Mouse (Mus musculus): ENCODE measurements around the gene Rara. TPM values are rescaled to one million over a fixed set of nuclear protein-coding genes. Genes with fewer than 3 reads are reported as not detected.

Rara gene
- total and polyA plus RNA-seq, 3 experiments = 12.1 to 13.7 TPM; not detected in 1

GRCm38 (mm10) chr11:98930773-98931512, 3.3 kb downstream of the Rara start:
- Histone ChIP-seq H3K4me3 (ENCODE audit: control insufficient read depth in 1 of 2, insufficient read depth in 1 of 2, low read depth in 2 of 2, low read length in 2 of 2) (no peak overlapping the region), H3K27ac (ENCODE audit: control insufficient read depth, low read depth, low read length) (no peak overlapping the region), H3K9me3 (replicated peaks; ENCODE audit: insufficient read depth, low read length) (no peaks in the 10 kb centered on the region), H3K79me2 (ENCODE audit: control insufficient read depth, insufficient read depth, low read length, poor library complexity) (no peaks in the 10 kb centered on the region), H3K4me1 (ENCODE audit: control insufficient read depth in 1 of 2, insufficient read depth in 2 of 2, low read length in 2 of 2) (peaks cover 3 to 9% of the 10 kb centered on the region in 2 experiments; a peak in 3 of 4 replicates), H3K27me3 (ENCODE audit: control insufficient read depth in 1 of 2, insufficient read depth in 2 of 2, low read length in 2 of 2) (no peaks in the 10 kb centered on the region), H3K36me3 (ENCODE audit: control insufficient read depth in 1 of 2, insufficient read depth in 2 of 2, low read length in 2 of 2) (no peaks in the 10 kb centered on the region), H3K9ac (ENCODE audit: control insufficient read depth, low read depth, low read length, poor library complexity, severe bottlenecking) (no peak overlapping the region)
- TF ChIP-seq GABPA (IDR thresholded peaks at IDR 0.05; ENCODE audit: low read depth, low read length) (no peak), SMC3 (IDR thresholded peaks at IDR 0.05; ENCODE audit: low read depth, low read length) (no peak), GATA1 (IDR thresholded peaks at IDR 0.05; ENCODE audit: low read depth, low read length) (no peak), NRF1 (IDR thresholded peaks at IDR 0.05; ENCODE audit: insufficient read depth, low read depth, low read length, poor library complexity, severe bottlenecking) (no peak), KAT2A (conservative IDR thresholded peaks at IDR 0.05; ENCODE audit: low read depth, low read length) (no peak), ZMIZ1 (IDR thresholded peaks at IDR 0.05; ENCODE audit: low read depth, low read length) (no peak), TAL1 (IDR thresholded peaks at IDR 0.05; ENCODE audit: low read length) (no peak)
- no peak for DNase-seq (ENCODE audit: low read depth, low spot score)

- no peak for DNase-seq (ENCODE audit: low read depth, low spot score)
- no peak overlapping the region for H3K4me3 ChIP-seq (ENCODE audit: control insufficient read depth in 1 of 2, insufficient read depth in 1 of 2, low read depth in 2 of 2, low read length in 2 of 2)
- H3K4me1 ChIP-seq (ENCODE audit: control insufficient read depth in 1 of 2, insufficient read depth in 2 of 2, low read length in 2 of 2) = peaks cover 3 to 10% of the 10 kb centered on the region in 2 experiments; a peak in 3 of 4 replicates
- H3K27ac ChIP-seq (ENCODE audit: control insufficient read depth, low read depth, low read length) = no peak overlapping the region
- no peak overlapping the region for H3K9ac ChIP-seq (ENCODE audit: control insufficient read depth, low read depth, low read length, poor library complexity, severe bottlenecking)
- H3K27me3 ChIP-seq (ENCODE audit: control insufficient read depth in 1 of 2, insufficient read depth in 2 of 2, low read length in 2 of 2) = no peaks in the 10 kb centered on the region
- H3K79me2 ChIP-seq (ENCODE audit: control insufficient read depth, insufficient read depth, low read length, poor library complexity) = no peaks in the 10 kb centered on the region
- TF ChIP-seq CTCF (IDR thresholded peaks at IDR 0.05 in 2 of 3, conservative IDR thresholded peaks at IDR 0.05 in 1 of 3; ENCODE audit: control insufficient read depth in 1 of 3, insufficient read depth in 1 of 3, low read depth in 2 of 3, low read length in 3 of 3, poor library complexity in 1 of 3, severe bottlenecking in 1 of 3) (peak; percentile 20 to 32 (median 24); a peak in 4 of 6 replicates), TBP (IDR thresholded peaks at IDR 0.05; ENCODE audit: low read depth, low read length) (no peak)
- no peaks in the 10 kb centered on the region for H3K9me3 ChIP-seq (replicated peaks; ENCODE audit: insufficient read depth, low read length)
- no peaks in the 10 kb centered on the region for H3K36me3 ChIP-seq (ENCODE audit: control insufficient read depth in 1 of 2, insufficient read depth in 2 of 2, low read length in 2 of 2)
Measured at GRCm38 (mm10) chr11:98931513-98932292, 4.1 kb downstream of the Rara start.

- Histone ChIP-seq H3K4me3 (ENCODE audit: control insufficient read depth in 1 of 2, insufficient read depth in 1 of 2, low read depth in 2 of 2, low read length in 2 of 2) (no peak overlapping the region), H3K79me2 (ENCODE audit: control insufficient read depth, insufficient read depth, low read length, poor library complexity) (no peaks in the 10 kb centered on the region; the same call in 1 of the 2 replicates), H3K27me3 (ENCODE audit: control insufficient read depth in 1 of 2, insufficient read depth in 2 of 2, low read length in 2 of 2) (no peaks in the 10 kb centered on the region), H3K36me3 (ENCODE audit: control insufficient read depth in 1 of 2, insufficient read depth in 2 of 2, low read length in 2 of 2) (no peaks in the 10 kb centered on the region), H3K9ac (ENCODE audit: control insufficient read depth, low read depth, low read length, poor library complexity, severe bottlenecking) (no peak overlapping the region), H3K9me3 (replicated peaks; ENCODE audit: insufficient read depth, low read length) (no peaks in the 10 kb centered on the region), H3K27ac (ENCODE audit: control insufficient read depth, low read depth, low read length) (no peak overlapping the region), H3K4me1 (ENCODE audit: control insufficient read depth in 1 of 2, insufficient read depth in 2 of 2, low read length in 2 of 2) (peaks cover 6 to 13% of the 10 kb centered on the region in 2 experiments; a peak in 3 of 4 replicates)
- no peak for DNase-seq (ENCODE audit: low read depth, low spot score)
- TF ChIP-seq POLR2AphosphoS2 (IDR thresholded peaks at IDR 0.05; ENCODE audit: low read length) (no peak), GATA1 (IDR thresholded peaks at IDR 0.05; ENCODE audit: low read depth, low read length) (no peak), MXI1 (IDR thresholded peaks at IDR 0.05; ENCODE audit: low read depth, low read length) (no peak), NELFE (IDR thresholded peaks at IDR 0.05; ENCODE audit: low read depth, low read length) (no peak), MAFK (IDR thresholded peaks at IDR 0.05; ENCODE audit: borderline replicate concordance, low read depth, low read length) (no peak), HCFC1 (IDR thresholded peaks at IDR 0.05; ENCODE audit: low read depth, low read length) (no peak), GABPA (IDR thresholded peaks at IDR 0.05; ENCODE audit: low read depth, low read length) (no peak), MAZ (IDR thresholded peaks at IDR 0.05; ENCODE audit: low read depth, low read length) (no peak), MEF2A (IDR thresholded peaks at IDR 0.05; ENCODE audit: extremely low read depth, insufficient replicate concordance, low read depth, low read length, poor library complexity, severe bottlenecking) (no peak), TBP (IDR thresholded peaks at IDR 0.05; ENCODE audit: low read depth, low read length) (no peak), RAD21 (IDR thresholded peaks at IDR 0.05; ENCODE audit: low read depth, low read length) (no peak), USF2 (IDR thresholded peaks at IDR 0.05; ENCODE audit: borderline replicate concordance in 1 of 2, insufficient read depth in 1 of 2, low read depth in 1 of 2, low read length in 2 of 2) (no peak), ZC3H11A (IDR thresholded peaks at IDR 0.05; ENCODE audit: low read depth, low read length) (no peak)
Measured at GRCm38 (mm10) chr11:98932293-98933091, 4.9 kb downstream of the Rara start.
